Mouse (Mus musculus): ENCODE measurements at regions not wholly inside any gene's neighbourhood (a gene's known extent, or its start where the extent isn't known, plus 50 kb on each side); places are given as distances from the start of the nearest gene placed in this dataset.

DNA sequence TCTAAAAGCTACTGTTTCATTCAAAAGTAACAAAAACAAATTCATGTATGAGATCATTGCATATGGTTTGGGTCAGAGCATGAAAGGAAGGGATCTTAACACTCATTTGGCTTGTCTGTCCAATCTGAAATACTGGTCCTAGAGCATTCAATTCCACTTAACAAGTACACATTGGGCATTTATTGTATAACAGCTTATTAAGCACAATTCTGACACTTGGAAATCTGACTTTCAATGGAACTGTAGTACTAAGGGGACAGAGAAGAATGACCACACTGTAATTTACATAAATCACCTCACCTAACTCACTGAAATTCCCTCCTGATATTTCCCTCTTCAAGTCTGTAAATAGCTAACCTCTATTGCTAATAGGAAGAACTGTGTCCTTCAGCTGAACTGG lies 201.5 kb upstream of the Ldb2 start:
- Histone ChIP-seq H3K4me2 (ENCODE audit: low read depth, low read length) (no peak overlapping the region), H3K4me3 (ENCODE audit: low read length) (no peak overlapping the region), H3K9ac (replicated peaks; ENCODE audit: low read length) (no peak overlapping the region), H3K36me3 (ENCODE audit: insufficient read depth, low read length) (no peaks in the 10 kb centered on the region), H3K4me1 (ENCODE audit: insufficient read depth, low read length) (no peaks in the 10 kb centered on the region), H3K9me3 (ENCODE audit: low read length) (no peaks in the 10 kb centered on the region), H3K27ac (no peak overlapping the region), H3K27me3 (ENCODE audit: insufficient read depth, low read length) (no peaks in the 10 kb centered on the region)
- ATAC-seq (no peak), DNase-seq (ENCODE audit: low spot score) (no peak)
- TF ChIP-seq CTCF (IDR thresholded peaks at IDR 0.05; ENCODE audit: low read depth): no peak

DNA sequence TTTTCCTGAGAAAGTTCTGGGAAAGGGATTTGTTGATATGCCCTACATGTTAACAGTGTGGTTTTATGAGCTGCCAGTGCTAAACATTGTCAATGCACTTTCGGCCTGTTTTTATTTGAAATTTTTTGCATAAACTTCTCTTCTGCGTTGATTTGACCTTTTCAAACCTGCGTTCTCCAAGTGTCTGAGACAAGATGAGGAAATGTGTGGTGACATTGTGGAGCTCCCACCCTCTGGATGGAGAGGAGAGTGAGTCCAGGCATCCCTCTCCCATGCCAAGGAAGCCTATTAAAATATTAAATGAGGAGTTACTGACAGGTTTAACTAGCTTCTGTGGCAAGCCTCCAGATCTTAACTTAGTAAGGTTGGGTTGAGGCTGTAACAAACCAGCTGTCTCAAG lies 199.6 kb upstream of the Ldb2 start:
- Histone ChIP-seq H3K36me3 (ENCODE audit: insufficient read depth, low read length) (no peaks in the 10 kb centered on the region), H3K4me2 (ENCODE audit: low read depth, low read length) (no peak overlapping the region), H3K9ac (replicated peaks; ENCODE audit: low read length) (no peak overlapping the region), H3K27ac (no peak overlapping the region), H3K4me3 (ENCODE audit: low read length) (no peak overlapping the region), H3K4me1 (ENCODE audit: insufficient read depth, low read length) (no peaks in the 10 kb centered on the region), H3K9me3 (ENCODE audit: low read length) (no peaks in the 10 kb centered on the region), H3K27me3 (ENCODE audit: insufficient read depth, low read length) (no peaks in the 10 kb centered on the region)
- no peak for TF ChIP-seq CTCF (IDR thresholded peaks at IDR 0.05; ENCODE audit: low read depth)
- DNase-seq (ENCODE audit: low spot score): no peak
- no peak for ATAC-seq
- 94% methylated on average over 3 of the region's 3 CpGs for WGBS

DNA sequence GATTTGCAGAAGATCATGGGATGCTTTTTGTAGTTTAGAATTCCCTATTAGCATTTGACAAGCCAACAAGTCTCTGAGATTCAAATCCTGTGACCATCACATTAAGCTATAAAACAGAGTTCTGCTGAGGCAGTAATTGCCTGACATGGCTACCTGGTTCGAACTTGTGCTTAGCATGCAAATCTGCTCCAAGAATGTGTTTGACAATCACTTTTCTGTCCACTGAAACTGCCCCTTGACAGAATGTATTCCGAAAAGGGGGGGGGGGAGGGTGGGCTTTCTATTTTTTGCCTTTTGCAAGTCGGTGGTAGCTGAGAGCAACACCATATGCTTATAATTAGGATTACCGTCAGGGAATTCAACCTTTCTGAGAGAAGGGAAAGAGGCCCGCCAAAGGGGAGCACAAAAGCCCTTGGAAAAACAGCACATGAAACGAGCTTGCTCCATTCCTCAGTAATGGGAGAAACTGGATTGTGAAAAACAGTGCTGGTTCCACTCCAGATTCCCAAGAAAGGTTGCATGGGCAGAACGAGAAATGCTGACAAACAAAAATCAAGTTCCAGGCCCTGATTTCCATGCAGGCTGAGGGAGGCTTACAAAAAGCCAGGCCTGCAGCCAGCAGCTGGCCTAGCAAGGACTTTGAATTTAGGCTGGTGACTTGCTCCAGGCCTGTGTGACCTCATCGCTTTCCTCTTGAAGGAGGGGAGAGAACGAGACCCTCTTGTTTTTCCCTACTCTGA lies 176.1 kb upstream of the Ldb2 start:
- Histone ChIP-seq H3K4me1 (ENCODE audit: insufficient read depth, low read length) (no peaks in the 10 kb centered on the region), H3K9me3 (ENCODE audit: low read length) (no peaks in the 10 kb centered on the region), H3K9ac (replicated peaks; ENCODE audit: low read length) (0 out of 2 replicates have a peak overlapping the region, but pooled peaks have one; percentile 21), H3K27me3 (ENCODE audit: insufficient read depth, low read length) (no peaks in the 10 kb centered on the region), H3K36me3 (ENCODE audit: insufficient read depth, low read length) (no peaks in the 10 kb centered on the region), H3K27ac (peak overlapping the region; percentile 60), H3K4me2 (ENCODE audit: low read depth, low read length) (no peak overlapping the region), H3K4me3 (ENCODE audit: low read length) (no peak overlapping the region)
- DNase-seq (ENCODE audit: low spot score) (peak; percentile 40), ATAC-seq (peak; percentile 67; the same call in 1 of the 2 replicates)
- no peak for TF ChIP-seq CTCF (IDR thresholded peaks at IDR 0.05; ENCODE audit: low read depth)
- WGBS: 25% methylated on average over 9 of the region's 9 CpGs

DNA sequence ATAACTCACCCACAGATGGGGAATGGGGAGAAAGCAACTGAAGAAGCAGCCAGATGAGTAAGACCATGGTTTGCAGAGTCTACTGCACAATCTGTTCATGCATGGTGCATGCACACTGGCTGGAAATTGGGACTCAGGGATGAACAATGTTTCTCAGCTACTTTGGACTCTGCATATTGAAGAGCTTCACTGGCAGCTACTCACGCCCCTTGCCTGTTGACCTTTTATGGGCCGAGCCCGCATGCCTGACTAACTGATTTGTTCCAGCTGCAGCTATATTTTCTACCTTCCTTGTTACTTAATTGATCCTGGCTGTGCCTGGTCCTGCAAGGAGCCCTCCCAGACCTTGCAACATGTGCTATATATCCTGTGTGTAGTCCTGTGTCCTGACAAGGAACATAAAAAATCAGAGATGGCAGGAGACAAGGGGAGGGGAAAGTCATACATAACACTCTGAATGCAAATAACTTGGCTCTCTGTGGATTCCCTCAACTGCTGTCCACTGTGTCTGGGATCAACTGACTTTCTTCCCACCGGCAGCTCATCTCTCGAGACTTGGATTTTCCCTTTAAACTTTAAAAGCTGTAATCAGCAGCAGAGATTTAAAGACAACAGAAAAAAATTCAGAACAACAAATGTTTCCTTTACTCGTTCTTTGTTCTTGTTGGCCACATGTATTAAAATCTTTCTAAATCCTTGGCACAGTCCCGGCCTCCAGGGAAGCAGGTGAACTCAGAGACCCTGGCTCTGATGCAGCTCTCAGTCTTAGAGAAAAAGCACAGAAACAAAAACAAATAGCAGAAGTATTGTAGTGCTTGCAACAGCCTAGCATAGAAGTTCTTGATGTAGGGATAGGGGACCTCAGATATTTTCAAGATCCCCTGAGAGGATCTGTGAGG lies 143.8 kb upstream of the Ldb2 start:
- TF ChIP-seq CTCF (IDR thresholded peaks at IDR 0.05; ENCODE audit: low read depth): no peak
- Histone ChIP-seq H3K4me3 (ENCODE audit: low read length) (no peak overlapping the region), H3K4me1 (ENCODE audit: insufficient read depth, low read length) (peaks cover 8% of the 10 kb centered on the region; the same call in 1 of the 2 replicates), H3K9me3 (ENCODE audit: low read length) (no peaks in the 10 kb centered on the region), H3K9ac (replicated peaks; ENCODE audit: low read length) (no peak overlapping the region), H3K36me3 (ENCODE audit: insufficient read depth, low read length) (no peaks in the 10 kb centered on the region), H3K27ac (no peak overlapping the region), H3K4me2 (ENCODE audit: low read depth, low read length) (no peak overlapping the region), H3K27me3 (ENCODE audit: insufficient read depth, low read length) (no peaks in the 10 kb centered on the region)
- WGBS: 17% methylated on average over 7 of the region's 7 CpGs
- ATAC-seq: no peak
- DNase-seq (ENCODE audit: low spot score): no peak

DNA sequence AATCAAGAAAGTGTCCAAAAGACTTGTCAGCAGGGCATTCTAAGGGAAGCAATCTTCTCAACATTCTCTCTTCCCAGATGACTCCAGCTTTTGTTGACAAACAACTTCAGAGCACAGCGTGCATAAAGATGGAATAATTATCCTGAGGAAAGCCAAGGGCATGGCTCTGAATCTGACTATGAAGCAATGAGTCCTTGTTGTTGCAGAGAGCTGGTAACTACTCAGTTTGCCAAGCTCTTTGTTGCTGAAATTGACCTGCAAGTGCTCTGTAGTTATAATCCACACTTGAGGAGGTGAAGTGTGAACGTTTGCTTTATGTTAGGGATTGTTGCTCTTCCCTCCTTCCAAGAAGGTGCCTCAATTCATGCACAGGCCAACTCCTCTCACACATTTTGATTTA lies 143.1 kb upstream of the Ldb2 start:
- H3K4me1 ChIP-seq (ENCODE audit: insufficient read depth, low read length): peaks cover 8% of the 10 kb centered on the region; the same call in 1 of the 2 replicates
- no peak overlapping the region for H3K4me3 ChIP-seq (ENCODE audit: low read length)
- H3K4me2 ChIP-seq (ENCODE audit: low read depth, low read length): no peak overlapping the region
- H3K27ac ChIP-seq: no peak overlapping the region
- ATAC-seq (no peak), DNase-seq (ENCODE audit: low spot score) (no peak)
- H3K36me3 ChIP-seq (ENCODE audit: insufficient read depth, low read length): no peaks in the 10 kb centered on the region
- no peaks in the 10 kb centered on the region for H3K9me3 ChIP-seq (ENCODE audit: low read length)
- H3K27me3 ChIP-seq (ENCODE audit: insufficient read depth, low read length): no peaks in the 10 kb centered on the region
- 31% methylated on average over 2 of the region's 2 CpGs for WGBS
- no peak overlapping the region for H3K9ac ChIP-seq (replicated peaks; ENCODE audit: low read length)
- no peak for TF ChIP-seq CTCF (IDR thresholded peaks at IDR 0.05; ENCODE audit: low read depth)

DNA sequence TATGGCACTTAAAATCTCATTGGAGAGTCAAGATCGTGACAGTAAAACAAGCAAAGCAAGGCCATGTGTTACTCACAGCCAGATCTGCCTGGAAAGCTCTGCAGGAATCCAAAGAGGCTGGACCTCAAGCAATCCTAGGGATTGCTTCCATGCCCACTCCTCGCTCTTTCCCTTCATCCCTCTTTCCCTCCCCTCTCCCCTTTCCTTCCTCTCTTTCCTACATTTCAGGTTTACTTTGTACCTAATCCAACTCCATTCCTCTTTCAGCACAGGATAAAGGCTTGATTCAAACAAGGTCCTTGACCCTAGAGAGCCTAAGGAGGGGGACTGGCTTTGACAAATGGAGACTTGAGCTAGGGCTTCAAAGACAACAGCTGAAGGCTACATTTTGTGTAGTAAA lies 126.0 kb upstream of the Ldb2 start:
- no peak for TF ChIP-seq CTCF (IDR thresholded peaks at IDR 0.05; ENCODE audit: low read depth)
- no peaks in the 10 kb centered on the region for H3K27me3 ChIP-seq (ENCODE audit: insufficient read depth, low read length)
- H3K27ac ChIP-seq: no peak overlapping the region
- H3K4me3 ChIP-seq (ENCODE audit: low read length): no peak overlapping the region
- H3K36me3 ChIP-seq (ENCODE audit: insufficient read depth, low read length): no peaks in the 10 kb centered on the region
- H3K4me1 ChIP-seq (ENCODE audit: insufficient read depth, low read length): no peaks in the 10 kb centered on the region
- 55% methylated on average over 2 of the region's 2 CpGs for WGBS
- H3K9ac ChIP-seq (replicated peaks; ENCODE audit: low read length): no peak overlapping the region
- ATAC-seq (no peak), DNase-seq (ENCODE audit: low spot score) (no peak)
- H3K9me3 ChIP-seq (ENCODE audit: low read length): no peaks in the 10 kb centered on the region
- no peak overlapping the region for H3K4me2 ChIP-seq (ENCODE audit: low read depth, low read length)
